Mouse (Mus musculus) midbrain, embryonic 10.5 days (tissue): ENCODE measurements at regions not wholly inside any gene's neighbourhood (a gene's known extent, or its start where the extent isn't known, plus 50 kb on each side); places are given as distances from the start of the nearest gene placed in this dataset.

Experiments
- DNase-seq: peaks from one replicate; pipeline ENCODE4 v3.0.0-alpha.2; 2017; ENCODE audit warnings: low spot score
- H3K27ac ChIP-seq: fragments of 300-500 bp; sonication (generic); replicated peaks from 2 replicates; pipeline ENCODE4 v1.5.1; 2016; ENCODE audit warnings: mild to moderate bottlenecking
- H3K27me3 ChIP-seq: fragments of 300-500 bp; sonication (generic); 2 replicates; pipeline ENCODE4 v1.6.1; 2016; ENCODE audit warnings: low read depth, mild to moderate bottlenecking; ENCODE audit not compliant: poor library complexity, severe bottlenecking
- H3K36me3 ChIP-seq: fragments of 300-500 bp; sonication (generic); 2 replicates; pipeline ENCODE4 v1.6.1; 2016; ENCODE audit warnings: mild to moderate bottlenecking, moderate library complexity
- H3K4me1 ChIP-seq: fragments of 300-500 bp; sonication (generic); 2 replicates; pipeline ENCODE4 v1.6.1; 2016
- H3K4me3 ChIP-seq: fragments of 300-500 bp; sonication (generic); 2 replicates; pipeline ENCODE4 v1.5.1; 2016; ENCODE audit warnings: mild to moderate bottlenecking, moderate library complexity
- H3K9me3 ChIP-seq: fragments of 300-500 bp; sonication (generic); replicated peaks from 2 replicates; pipeline ENCODE4 v1.6.1; 2016; ENCODE audit warnings: mild to moderate bottlenecking
- WGBS: fragments of 180-500 bp; shearing (Covaris S2); methylation state at CpG from one replicate; pipeline ENCODE4 v1.1.7; 2016; 5-methylcytosine and 5-hydroxymethylcytosine counted together

DNA sequence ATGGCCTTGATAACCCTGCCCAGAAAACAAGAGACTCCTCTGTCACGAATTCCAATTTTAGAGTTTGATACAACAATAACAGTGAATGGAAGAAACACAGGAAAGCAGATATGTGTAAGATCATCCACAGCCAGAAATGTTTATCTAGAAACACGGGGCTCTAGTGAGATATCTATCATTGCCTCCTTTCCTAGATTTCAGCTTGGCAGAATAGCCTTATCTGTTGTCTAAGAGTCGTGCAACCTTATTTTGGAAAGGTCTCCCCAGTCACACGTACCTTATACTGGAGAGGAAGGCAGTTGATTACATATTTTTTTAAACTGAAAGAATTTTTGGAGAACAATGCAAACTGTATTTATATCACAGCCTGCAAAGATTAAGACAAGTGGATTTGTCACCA is 61.6 kb downstream of the Gm10295 start:
- no peak overlapping the region for H3K27ac ChIP-seq
- no peaks in the 10 kb centered on the region for H3K9me3 ChIP-seq
- no peak for DNase-seq
- H3K36me3 ChIP-seq, result no peaks in the 10 kb centered on the region
- no peak overlapping the region for H3K4me3 ChIP-seq
- 83% methylated on average over 4 of the region's 4 CpGs for WGBS
- no peaks in the 10 kb centered on the region for H3K27me3 ChIP-seq
- H3K4me1 ChIP-seq, result no peaks in the 10 kb centered on the region

DNA sequence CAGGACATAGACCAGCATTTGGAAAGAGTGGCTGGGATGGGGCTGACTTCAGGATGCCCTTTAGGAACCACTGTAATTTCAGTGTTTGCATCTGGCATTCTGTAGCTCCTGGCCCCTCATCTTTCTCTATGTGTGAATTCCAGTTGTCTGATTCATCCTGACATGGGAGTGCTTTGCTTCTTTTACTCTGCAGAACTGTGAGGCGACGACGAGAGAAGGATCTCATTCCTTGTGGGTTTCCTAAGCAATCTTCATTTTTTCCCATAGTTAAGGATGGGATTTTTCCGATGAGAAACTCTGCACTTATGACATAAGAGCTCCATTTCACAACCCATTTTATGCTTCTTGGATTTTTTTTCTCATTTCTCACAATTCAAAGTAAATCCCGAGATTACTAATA is 62.0 kb downstream of the Gm10295 start:
- no peaks in the 10 kb centered on the region for H3K27me3 ChIP-seq
- no peaks in the 10 kb centered on the region for H3K4me1 ChIP-seq
- H3K27ac ChIP-seq, result no peak overlapping the region
- WGBS, result 78% methylated on average over 5 of the region's 5 CpGs
- H3K36me3 ChIP-seq, result no peaks in the 10 kb centered on the region
- H3K9me3 ChIP-seq, result no peaks in the 10 kb centered on the region
- no peak for DNase-seq
- H3K4me3 ChIP-seq, result no peak overlapping the region

DNA sequence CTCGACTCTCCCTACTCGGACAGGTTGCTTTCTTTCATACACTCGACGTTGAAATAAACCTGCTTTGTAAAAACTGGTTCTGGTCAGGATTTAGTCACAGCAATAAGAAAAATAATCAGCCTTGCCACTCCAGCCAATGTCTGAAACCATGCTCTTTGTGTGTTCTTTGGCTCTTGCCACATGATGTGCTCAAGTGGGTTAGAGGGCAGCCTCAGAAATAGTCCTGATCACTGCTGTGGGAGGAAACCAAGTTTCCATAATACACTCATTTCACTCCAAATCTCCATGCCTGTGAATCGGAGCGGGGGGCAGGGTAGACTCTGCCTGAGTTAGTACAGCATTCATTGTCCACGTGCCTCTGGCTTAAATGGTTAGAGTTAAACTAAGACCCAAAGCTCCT is 63.8 kb downstream of the Gm10295 start:
- 89% methylated on average over 7 of the region's 7 CpGs for WGBS
- Histone ChIP-seq H3K27ac (no peak overlapping the region), H3K9me3 (0 out of 2 replicates have a peak, but pooled peaks cover 5% of the 10 kb centered on the region), H3K36me3 (no peaks in the 10 kb centered on the region), H3K4me1 (no peaks in the 10 kb centered on the region), H3K4me3 (no peak overlapping the region), H3K27me3 (no peaks in the 10 kb centered on the region)
- DNase-seq, result no peak

DNA sequence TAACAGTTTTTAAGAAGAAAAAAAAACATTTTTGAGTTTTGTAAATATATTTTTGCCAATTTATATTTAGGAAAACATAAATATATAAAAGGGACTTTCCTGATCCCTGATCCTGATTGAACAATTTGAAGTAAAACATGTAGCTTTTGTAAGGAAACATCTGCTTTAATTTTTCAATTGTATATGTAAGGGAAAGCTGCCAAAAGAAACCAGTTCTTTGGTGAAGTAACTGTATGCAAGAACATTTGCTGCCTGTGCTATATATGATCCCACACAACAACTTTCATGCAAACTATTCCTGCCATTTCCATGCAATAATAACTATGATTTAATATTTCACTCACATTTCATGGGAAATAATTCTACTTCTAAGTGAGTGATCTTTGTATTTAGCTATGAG is 67.0 kb downstream of the Gm10295 start:
- no peak for DNase-seq
- H3K27me3 ChIP-seq, result no peaks in the 10 kb centered on the region
- H3K4me1 ChIP-seq, result no peaks in the 10 kb centered on the region
- H3K36me3 ChIP-seq, result no peaks in the 10 kb centered on the region
- no peak overlapping the region for H3K27ac ChIP-seq
- H3K4me3 ChIP-seq, result no peak overlapping the region
- H3K9me3 ChIP-seq, result 0 out of 2 replicates have a peak, but pooled peaks cover 5% of the 10 kb centered on the region

DNA sequence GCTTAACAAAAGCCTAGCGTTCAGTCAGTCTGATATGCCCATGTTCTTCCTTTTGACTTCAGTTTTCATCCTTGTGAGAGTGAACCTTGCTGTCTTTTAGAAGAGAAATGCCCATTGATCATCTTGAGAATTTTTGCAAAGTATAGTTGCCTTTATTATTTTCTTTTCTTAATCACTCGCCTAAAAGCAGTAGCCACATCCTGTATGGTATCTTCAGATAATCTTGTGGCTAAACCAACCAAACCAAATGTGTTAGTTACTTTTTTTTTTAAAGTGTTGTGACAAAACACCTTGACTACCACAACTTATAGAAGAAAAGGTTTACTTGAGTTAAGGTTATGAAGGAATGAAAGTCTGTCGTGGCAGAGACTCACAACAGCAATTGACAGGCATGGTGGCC is 67.9 kb downstream of the Gm10295 start:
- Histone ChIP-seq H3K4me1 (no peaks in the 10 kb centered on the region), H3K27ac (no peak overlapping the region), H3K9me3 (0 out of 2 replicates have a peak, but pooled peaks cover 5% of the 10 kb centered on the region), H3K36me3 (no peaks in the 10 kb centered on the region), H3K4me3 (no peak overlapping the region), H3K27me3 (no peaks in the 10 kb centered on the region)
- 81% methylated on average over 3 of the region's 3 CpGs for WGBS
- DNase-seq, result no peak

DNA sequence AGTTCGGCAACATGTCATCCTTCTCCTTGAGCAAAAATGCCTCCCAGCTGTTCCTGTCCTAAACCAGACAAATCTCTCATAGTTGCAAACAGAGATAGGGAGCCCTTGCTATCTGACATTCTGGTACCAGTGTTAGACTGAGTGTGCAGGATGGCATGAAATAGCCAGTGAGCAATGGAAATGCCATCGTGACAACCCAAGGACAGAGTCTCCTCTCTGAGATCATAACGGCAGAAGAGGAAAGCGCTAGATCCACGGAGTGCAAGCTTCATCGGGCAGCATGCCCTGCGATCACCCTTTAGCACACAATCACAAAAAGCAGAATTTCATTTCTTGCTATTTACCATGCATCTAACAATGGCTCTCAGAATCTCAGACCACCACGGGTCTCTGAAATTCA is 85.2 kb downstream of the Gm10295 start:
- Histone ChIP-seq H3K27me3 (no peaks in the 10 kb centered on the region), H3K9me3 (no peaks in the 10 kb centered on the region), H3K4me1 (no peaks in the 10 kb centered on the region), H3K27ac (no peak overlapping the region), H3K36me3 (no peaks in the 10 kb centered on the region), H3K4me3 (no peak overlapping the region)
- 92% methylated on average over 8 of the region's 8 CpGs for WGBS
- DNase-seq, result no peak

DNA sequence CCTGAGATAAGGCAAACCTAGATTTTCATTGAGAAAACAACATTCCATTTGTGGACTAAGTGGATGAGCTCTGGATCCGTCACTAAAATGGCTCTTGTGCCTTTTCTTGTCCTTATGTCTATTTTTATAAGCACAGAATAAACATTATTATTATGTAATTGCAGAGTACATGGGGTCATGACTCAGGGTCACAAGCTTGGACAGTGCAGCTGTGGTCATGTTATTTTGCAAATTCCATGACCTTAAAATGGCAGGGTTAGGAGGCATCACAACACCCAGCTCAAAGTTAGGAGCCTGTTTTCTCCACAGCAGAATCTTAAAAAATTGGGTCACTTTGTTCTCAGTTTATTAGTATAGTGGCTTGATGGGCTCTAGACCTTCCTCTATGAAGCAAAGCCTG is 87.2 kb downstream of the Gm10295 start:
- Histone ChIP-seq H3K36me3 (no peaks in the 10 kb centered on the region), H3K27ac (no peak overlapping the region), H3K4me3 (no peak overlapping the region), H3K4me1 (no peaks in the 10 kb centered on the region), H3K27me3 (no peaks in the 10 kb centered on the region), H3K9me3 (no peaks in the 10 kb centered on the region)
- no peak for DNase-seq
- 69% methylated on average over 1 of the region's 1 CpGs for WGBS

DNA sequence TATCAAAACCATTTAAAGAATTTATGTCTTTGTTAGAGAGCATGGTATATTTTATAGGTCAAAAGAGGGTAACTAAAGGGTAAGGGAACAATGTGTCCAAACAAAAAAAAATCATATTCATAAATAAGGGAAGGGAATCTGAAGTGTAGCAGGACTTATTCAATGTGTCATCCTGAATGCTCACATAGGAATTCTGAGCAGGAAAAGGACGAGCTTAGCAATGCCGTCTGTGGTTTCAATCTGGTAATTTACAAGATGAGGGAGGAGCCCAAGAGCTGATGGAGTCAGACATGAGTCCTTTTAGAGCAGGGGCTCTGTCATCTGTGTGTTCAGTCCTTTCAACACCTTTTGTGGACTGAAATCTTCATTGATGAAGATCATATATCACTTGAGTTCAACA is 101.6 kb downstream of the Gm10295 start:
- no peak overlapping the region for H3K4me3 ChIP-seq
- no peaks in the 10 kb centered on the region for H3K36me3 ChIP-seq
- no peaks in the 10 kb centered on the region for H3K27me3 ChIP-seq
- H3K4me1 ChIP-seq, result no peaks in the 10 kb centered on the region
- H3K9me3 ChIP-seq, result no peaks in the 10 kb centered on the region
- DNase-seq, result no peak
- no peak overlapping the region for H3K27ac ChIP-seq
- WGBS, result 88% methylated on average over 2 of the region's 2 CpGs

DNA sequence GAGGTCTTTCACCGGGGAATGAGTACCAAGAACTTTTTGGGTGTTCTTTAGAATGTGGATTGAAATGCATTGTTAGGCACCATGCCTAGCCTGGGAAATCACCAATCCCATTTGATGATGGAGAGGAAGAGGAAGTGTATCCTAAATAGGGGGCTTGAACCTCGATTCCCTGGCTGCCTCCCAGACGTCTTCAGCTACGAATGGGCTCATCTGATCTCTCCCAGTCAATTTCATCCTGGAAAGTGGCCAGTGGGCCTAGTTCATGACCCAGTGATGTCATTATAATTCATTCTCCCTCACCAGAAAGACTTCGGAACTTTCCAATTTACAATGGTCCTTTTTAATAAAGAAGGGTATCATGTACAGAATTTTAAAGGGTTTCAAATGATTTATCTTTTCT is 102.1 kb downstream of the Gm10295 start:
- Histone ChIP-seq H3K27me3 (no peaks in the 10 kb centered on the region), H3K36me3 (no peaks in the 10 kb centered on the region), H3K4me1 (no peaks in the 10 kb centered on the region), H3K4me3 (no peak overlapping the region), H3K27ac (no peak overlapping the region), H3K9me3 (no peaks in the 10 kb centered on the region)
- DNase-seq, result no peak
- WGBS, result 84% methylated on average over 5 of the region's 5 CpGs

DNA sequence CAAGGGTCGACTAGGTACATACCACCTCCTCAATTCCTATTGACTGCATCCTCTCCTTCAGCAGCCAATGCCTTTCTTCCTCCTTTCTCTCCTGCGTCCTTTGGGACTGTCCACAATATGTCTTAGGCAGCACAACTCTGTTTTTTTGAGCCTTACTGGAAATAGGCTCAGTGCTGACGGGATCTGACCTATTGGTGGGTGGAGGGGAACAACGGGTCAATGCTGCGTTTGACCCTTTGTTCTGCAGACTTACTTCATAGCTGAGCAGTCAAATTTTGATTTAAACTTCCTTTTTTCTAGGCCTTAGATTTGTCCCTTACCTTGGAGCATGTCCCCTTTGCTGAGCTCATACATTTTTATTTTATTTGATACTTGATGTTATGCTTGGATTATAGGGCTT is 103.4 kb downstream of the Gm10295 start:
- Histone ChIP-seq H3K36me3 (no peaks in the 10 kb centered on the region), H3K4me1 (no peaks in the 10 kb centered on the region), H3K27me3 (no peaks in the 10 kb centered on the region), H3K9me3 (no peaks in the 10 kb centered on the region), H3K4me3 (no peak overlapping the region), H3K27ac (no peak overlapping the region)
- DNase-seq, result no peak
- WGBS, result 78% methylated on average over 5 of the region's 5 CpGs

DNA sequence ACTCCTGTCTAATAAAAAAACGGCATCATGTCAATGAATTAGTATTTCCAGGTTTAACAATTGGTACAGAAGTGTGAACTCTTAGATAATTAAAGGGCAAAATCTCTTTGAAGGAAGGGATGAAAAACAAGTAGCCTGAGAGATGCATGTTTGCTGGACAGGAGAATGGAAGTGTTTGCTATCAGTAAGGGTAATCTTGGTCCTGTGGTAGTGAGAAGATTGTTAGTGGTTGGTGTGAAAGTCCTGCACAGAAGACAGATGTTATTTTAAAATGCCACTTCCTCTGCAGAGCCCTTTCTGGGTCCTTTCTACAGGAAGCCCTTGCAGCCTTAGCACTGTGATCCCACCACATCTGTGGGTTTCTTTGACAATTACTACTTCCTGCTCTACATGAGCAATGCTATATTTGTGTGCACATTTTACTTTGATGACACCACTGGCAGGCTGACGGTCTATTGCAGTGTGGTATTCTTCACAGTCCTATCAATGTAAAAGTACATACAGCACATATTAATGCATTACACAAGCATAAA is 108.8 kb downstream of the Gm10295 start:
- no peak overlapping the region for H3K4me3 ChIP-seq
- no peaks in the 10 kb centered on the region for H3K36me3 ChIP-seq
- DNase-seq, result no peak
- WGBS, result 81% methylated on average over 2 of the region's 2 CpGs
- no peaks in the 10 kb centered on the region for H3K9me3 ChIP-seq
- no peaks in the 10 kb centered on the region for H3K4me1 ChIP-seq
- H3K27ac ChIP-seq, result no peak overlapping the region
- no peaks in the 10 kb centered on the region for H3K27me3 ChIP-seq

DNA sequence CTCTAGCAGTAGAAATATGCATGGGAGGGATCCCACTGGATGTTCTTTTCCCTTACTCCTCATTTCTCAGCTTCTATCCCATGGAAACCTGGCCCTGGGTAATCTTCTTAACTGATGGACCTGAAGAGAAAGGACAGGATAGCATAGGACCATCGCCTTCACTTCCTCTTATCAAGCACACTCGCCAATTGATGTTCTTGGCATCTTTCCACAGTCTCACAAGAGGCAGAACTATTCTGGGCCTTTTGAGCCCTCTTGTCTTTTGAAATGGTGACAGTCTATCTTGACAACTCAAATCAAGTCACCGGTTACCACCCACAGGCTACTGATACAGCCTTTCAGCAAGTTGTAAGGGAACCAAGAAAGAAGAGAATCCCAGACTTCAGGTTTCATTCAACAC is 112.1 kb downstream of the Gm10295 start:
- Histone ChIP-seq H3K27me3 (no peaks in the 10 kb centered on the region), H3K4me3 (no peak overlapping the region), H3K4me1 (peaks cover 11% of the 10 kb centered on the region; the same call in 1 of the 2 replicates), H3K9me3 (no peaks in the 10 kb centered on the region), H3K36me3 (no peaks in the 10 kb centered on the region), H3K27ac (no peak overlapping the region)
- WGBS, result 84% methylated on average over 3 of the region's 3 CpGs
- no peak for DNase-seq

DNA sequence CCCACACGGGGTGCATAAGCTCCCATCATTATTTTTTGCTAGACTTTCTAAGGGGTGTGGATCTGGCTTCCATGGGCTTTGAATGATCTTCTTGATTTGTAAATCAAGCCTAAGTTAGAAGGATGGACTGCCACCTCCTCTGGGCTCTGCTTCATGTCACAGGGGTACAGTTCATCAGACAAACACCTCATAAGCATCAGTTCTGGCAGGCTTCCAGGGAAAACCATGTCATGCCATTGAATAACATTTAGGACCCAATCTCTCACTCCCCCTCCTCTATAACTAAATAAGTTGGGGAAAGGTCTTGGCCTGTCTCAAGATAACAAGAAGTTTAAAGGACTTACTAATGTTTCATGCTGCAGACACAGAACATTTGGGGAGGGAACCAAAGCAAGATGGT is 115.0 kb downstream of the Gm10295 start:
- no peak for DNase-seq
- WGBS, result 73% methylated on average over 1 of the region's 1 CpGs
- Histone ChIP-seq H3K27me3 (no peaks in the 10 kb centered on the region), H3K4me1 (peaks cover 11% of the 10 kb centered on the region; the same call in 1 of the 2 replicates), H3K27ac (no peak overlapping the region), H3K36me3 (no peaks in the 10 kb centered on the region), H3K4me3 (no peak overlapping the region), H3K9me3 (no peaks in the 10 kb centered on the region)

DNA sequence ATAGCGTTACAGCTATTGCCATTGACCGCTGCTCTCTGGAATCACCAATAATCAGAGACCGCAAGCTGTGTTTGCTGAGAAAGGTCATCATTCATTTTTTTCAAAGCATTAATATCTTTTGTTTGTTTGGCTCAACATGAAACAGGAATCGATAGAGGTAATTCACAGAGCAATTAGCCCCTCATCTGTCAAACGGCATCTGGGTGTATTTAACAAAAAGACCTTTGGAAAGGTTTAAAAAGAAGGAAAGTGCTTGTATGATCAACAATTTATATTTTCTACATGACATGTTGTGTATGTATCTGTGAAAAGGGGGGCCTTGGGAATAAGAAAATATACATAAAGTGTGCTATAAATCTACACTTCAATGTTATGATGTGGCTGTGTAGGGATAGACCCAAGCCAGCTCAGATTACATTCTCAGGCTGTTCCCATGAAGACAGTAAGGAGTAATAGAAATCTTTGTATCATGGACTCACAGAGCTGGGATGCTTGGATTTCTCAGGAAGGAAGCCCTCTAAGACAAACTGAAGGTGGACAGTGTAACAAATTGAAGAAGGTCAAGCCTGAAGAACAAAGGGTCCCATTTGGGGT is 117.0 kb downstream of the Gm10295 start:
- no peak for DNase-seq
- H3K27ac ChIP-seq, result no peak overlapping the region
- no peaks in the 10 kb centered on the region for H3K36me3 ChIP-seq
- WGBS, result 88% methylated on average over 5 of the region's 5 CpGs
- peaks cover 15% of the 10 kb centered on the region for H3K4me1 ChIP-seq
- H3K4me3 ChIP-seq, result no peak overlapping the region
- H3K9me3 ChIP-seq, result no peaks in the 10 kb centered on the region
- no peaks in the 10 kb centered on the region for H3K27me3 ChIP-seq
